Mouse (Mus musculus) lung, postnatal 0 days (tissue): ENCODE measurements around the gene Cdipt.

Experiments
- CTCF ChIP-seq: IDR thresholded peaks from 2 replicates; pipeline ENCODE4 v1.5.1; 2016; ENCODE audit warnings: antibody characterized with exemption, mild to moderate bottlenecking
- EP300 ChIP-seq: IDR thresholded peaks from 2 replicates; pipeline ENCODE4 v1.6.1; 2016; ENCODE audit warnings: antibody characterized with exemption, mild to moderate bottlenecking, control low read depth

DNA sequence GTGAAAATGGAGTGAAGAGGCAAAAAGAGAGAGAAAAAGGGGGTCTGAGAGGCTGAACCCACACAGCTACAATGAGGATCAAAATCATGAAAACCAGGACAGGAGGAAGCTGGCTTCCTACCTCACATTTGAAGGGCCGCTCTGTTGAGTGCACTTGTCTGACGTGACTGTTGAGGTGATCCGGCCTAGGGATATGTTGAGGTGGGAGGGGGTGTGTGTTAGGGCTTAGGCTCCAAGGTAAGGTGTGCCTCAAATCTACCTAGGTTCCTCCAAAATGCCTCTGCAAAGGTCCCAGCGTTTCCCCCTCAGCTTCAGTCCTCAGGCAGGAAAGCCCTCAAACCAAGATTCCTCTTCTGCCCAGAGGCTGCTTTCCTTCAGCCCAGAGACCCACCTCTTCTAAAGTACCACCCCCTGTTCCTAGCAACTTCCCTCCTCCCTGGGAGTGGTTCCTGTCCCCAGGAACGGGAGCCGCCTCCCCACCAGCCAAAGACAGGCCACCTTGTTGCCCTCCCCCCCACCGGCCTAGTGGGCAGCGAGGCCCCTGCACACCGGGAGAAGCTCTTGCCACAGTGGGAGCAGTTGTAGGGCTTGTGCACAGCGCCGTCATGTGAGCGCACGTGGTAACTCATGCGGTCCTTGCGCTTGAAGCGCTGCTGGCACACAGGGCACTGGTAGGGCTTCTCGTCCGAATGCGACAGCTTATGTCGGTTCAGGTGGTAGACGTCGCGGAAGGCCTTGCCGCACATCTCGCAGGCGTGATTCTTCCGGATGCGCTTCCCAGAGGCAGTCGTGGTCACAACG, 49.2 kb downstream of the Cdipt start:
- peak; percentile 91 for TF ChIP-seq CTCF
- no peak for TF ChIP-seq EP300
